Mouse (Mus musculus): ENCODE results near the gene 7530416G11Rik. TPM values are rescaled to one million over a fixed set of nuclear protein-coding genes. Genes with fewer than 3 reads are reported as not detected.

Gene 7530416G11Rik
- polyA plus RNA-seq, 1 experiment from 2014 or later, result not detected

DNA sequence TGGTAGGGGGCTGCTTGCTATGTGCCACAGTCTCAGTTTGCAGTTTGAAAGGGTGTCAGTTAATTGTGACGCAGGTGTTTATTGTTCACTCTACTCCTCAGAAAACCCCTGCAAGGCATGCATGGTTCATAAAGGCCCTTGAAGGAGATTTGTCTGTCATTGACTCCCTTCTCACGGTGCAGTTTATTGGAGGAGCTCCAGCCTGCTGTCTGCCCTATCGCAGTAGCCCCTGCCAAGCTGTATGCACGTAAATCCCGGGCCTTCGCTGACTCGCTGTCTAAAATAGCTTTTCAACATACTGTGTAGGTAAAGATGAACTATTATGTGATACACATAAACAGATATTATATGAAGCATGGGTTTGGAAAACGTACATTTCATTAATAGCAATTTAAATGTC, 45.2 kb downstream of the 7530416G11Rik start:
- DNase-seq (ENCODE audit: low spot score), result no peak
- Histone ChIP-seq H3K4me1 (ENCODE audit: control insufficient read depth, insufficient read depth, low read length) (no peaks in the 10 kb centered on the region), H3K4me3 (ENCODE audit: low read depth, low read length) (no peak overlapping the region), H3K27ac (replicated peaks; ENCODE audit: low read depth, low read length) (no peak overlapping the region), H3K9me3 (ENCODE audit: control insufficient read depth, low read length) (no peaks in the 10 kb centered on the region), H3K4me2 (ENCODE audit: low read depth, low read length) (no peak overlapping the region), H3K36me3 (ENCODE audit: control insufficient read depth, insufficient read depth, low read length) (peaks cover 46% of the 10 kb centered on the region), H3K27me3 (replicated peaks; ENCODE audit: control insufficient read depth, insufficient read depth, low read length) (no peaks in the 10 kb centered on the region), H3K9ac (ENCODE audit: low read depth, low read length) (no peak overlapping the region)
- no peak for ATAC-seq (ENCODE audit: low read depth)
- 75% methylated on average over 8 of the region's 8 CpGs for WGBS

DNA sequence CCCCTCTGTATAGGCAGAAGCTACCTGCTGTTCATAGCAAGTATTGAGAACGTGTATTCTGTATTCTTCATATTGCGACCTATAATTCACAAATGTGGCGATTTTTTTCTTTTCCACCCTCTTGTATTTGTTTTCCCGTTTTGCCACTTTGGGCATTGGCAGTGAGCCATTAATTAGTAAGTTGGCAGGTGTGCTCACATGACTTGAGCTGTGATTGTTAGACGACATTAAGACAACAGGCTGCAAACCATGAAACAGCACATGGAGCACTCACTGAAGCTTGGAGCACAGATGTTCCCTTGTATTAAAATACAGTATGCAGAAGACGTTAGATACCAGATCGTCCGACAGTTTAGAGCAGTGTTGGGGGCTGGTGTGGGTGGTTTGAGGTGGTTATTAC, 46.1 kb downstream of the 7530416G11Rik start:
- peaks cover 43% of the 10 kb centered on the region for H3K36me3 ChIP-seq (ENCODE audit: control insufficient read depth, insufficient read depth, low read length)
- no peak overlapping the region for H3K4me2 ChIP-seq (ENCODE audit: low read depth, low read length)
- H3K27me3 ChIP-seq (replicated peaks; ENCODE audit: control insufficient read depth, insufficient read depth, low read length), result no peaks in the 10 kb centered on the region
- H3K4me1 ChIP-seq (ENCODE audit: control insufficient read depth, insufficient read depth, low read length), result no peaks in the 10 kb centered on the region
- no peak overlapping the region for H3K4me3 ChIP-seq (ENCODE audit: low read depth, low read length)
- ATAC-seq (ENCODE audit: low read depth) (no peak), DNase-seq (ENCODE audit: low spot score) (no peak)
- no peak overlapping the region for H3K27ac ChIP-seq (replicated peaks; ENCODE audit: low read depth, low read length)
- no peaks in the 10 kb centered on the region for H3K9me3 ChIP-seq (ENCODE audit: control insufficient read depth, low read length)
- 72% methylated on average over 8 of the region's 8 CpGs for WGBS
- H3K9ac ChIP-seq (ENCODE audit: low read depth, low read length), result no peak overlapping the region

DNA sequence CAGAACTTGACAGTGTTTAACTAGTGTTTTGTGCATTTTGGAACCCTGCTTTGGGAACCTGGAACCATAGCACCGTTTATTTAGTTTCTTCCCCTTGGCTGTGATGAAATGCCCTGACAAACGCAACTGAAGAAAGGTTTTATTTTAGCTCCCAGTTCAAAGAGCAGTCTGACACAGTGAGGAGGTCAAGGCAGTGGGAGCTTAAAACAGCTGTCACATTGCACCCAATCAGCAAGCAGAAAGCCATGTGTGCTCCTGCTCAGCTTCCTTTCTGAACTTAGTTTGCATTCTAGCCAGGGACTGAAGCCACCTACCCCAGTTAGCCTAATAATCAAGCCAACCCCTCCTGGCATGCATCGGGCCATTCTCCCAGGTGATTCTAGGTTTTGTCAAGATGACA, 56.4 kb downstream of the 7530416G11Rik start:
- H3K4me1 ChIP-seq (ENCODE audit: control insufficient read depth, insufficient read depth, low read length), result no peaks in the 10 kb centered on the region
- no peaks in the 10 kb centered on the region for H3K27me3 ChIP-seq (replicated peaks; ENCODE audit: control insufficient read depth, insufficient read depth, low read length)
- WGBS, result 77% methylated on average over 3 of the region's 3 CpGs
- no peak overlapping the region for H3K27ac ChIP-seq (replicated peaks; ENCODE audit: low read depth, low read length)
- ATAC-seq (ENCODE audit: low read depth) (no peak), DNase-seq (ENCODE audit: low spot score) (no peak)
- no peaks in the 10 kb centered on the region for H3K9me3 ChIP-seq (ENCODE audit: control insufficient read depth, low read length)
- no peak overlapping the region for H3K9ac ChIP-seq (ENCODE audit: low read depth, low read length)
- H3K36me3 ChIP-seq (ENCODE audit: control insufficient read depth, insufficient read depth, low read length), result peaks cover 50% of the 10 kb centered on the region
- no peak overlapping the region for H3K4me2 ChIP-seq (ENCODE audit: low read depth, low read length)
- H3K4me3 ChIP-seq (ENCODE audit: low read depth, low read length), result no peak overlapping the region

Other genes with a start within 250 kb of the 7530416G11Rik start
- 261 and 303 TPM in 2 replicates for gene Atxn10, start 167.0 kb downstream of the 7530416G11Rik start, polyA plus RNA-seq (2014; fragmentation: Nextera tagmentation; extraction: Ambion mirVana)
- gene Wnt7b, start 79.2 kb upstream of the 7530416G11Rik start, polyA plus RNA-seq (2014; fragmentation: Nextera tagmentation; extraction: Ambion mirVana), result 15.7 and 17.8 TPM in 2 replicates
- gene Ppara, start 231.8 kb upstream of the 7530416G11Rik start, polyA plus RNA-seq (2014; fragmentation: Nextera tagmentation; extraction: Ambion mirVana), result 3.5 and 6.0 TPM in 2 replicates

Measured in embryonic facial prominence, embryonic 14.5 days (tissue).